Mouse (Mus musculus) E14TG2a.4 (cell line): ENCODE results near the gene Actn2.

Experiments
- H3K27me3 ChIP-seq: 2 replicates; pipeline ENCODE4 v1.6.1; 2014; ENCODE audit warnings: low read length, control low read depth; ENCODE audit not compliant: insufficient read depth
- H3K36me3 ChIP-seq: 2 replicates; pipeline ENCODE4 v1.6.1; 2014; ENCODE audit warnings: low read length, control low read depth; ENCODE audit not compliant: insufficient read depth
- H3K4me1 ChIP-seq: replicated peaks from 2 replicates; pipeline ENCODE4 v1.6.1; 2014; ENCODE audit warnings: low read depth, low read length, control low read depth
- H3K4me3 ChIP-seq: replicated peaks from 2 replicates; pipeline ENCODE4 v1.5.1; 2014; ENCODE audit warnings: mild to moderate bottlenecking, low read length
- H3K9me3 ChIP-seq: 2 replicates; pipeline ENCODE4 v1.6.1; 2014; ENCODE audit warnings: low read length, control low read depth
- CTCF ChIP-seq: conservative IDR thresholded peaks from 2 replicates; pipeline ENCODE4 v1.5.1; 2014; ENCODE audit warnings: low read length
- NANOG ChIP-seq: IDR thresholded peaks from 2 replicates; pipeline ENCODE4 v1.6.1; 2014; ENCODE audit warnings: borderline replicate concordance, low read length, mixed read lengths
- POU5F1 ChIP-seq: IDR thresholded peaks from 2 replicates; pipeline ENCODE4 v1.6.1; 2014; ENCODE audit warnings: low read length, borderline replicate concordance

Actn2 gene

GRCm38 (mm10) chr13:12340183-12340975, at the start of gene Actn2:
TSS of gene Actn2 (minus strand) at chr13:12340760.
- Histone ChIP-seq H3K4me3 (peak within 1 kb of the TSS; percentile 78), H3K27me3 (peaks cover 26% of the 10 kb centered on the region), H3K36me3 (no peaks in the 10 kb centered on the region), H3K4me1 (peaks cover 10% of the 10 kb centered on the region), H3K9me3 (no peaks in the 10 kb centered on the region)
- peak; percentile 31 for TF ChIP-seq CTCF
- no peak for TF ChIP-seq POU5F1
- TF ChIP-seq NANOG, result no peak

- Histone ChIP-seq H3K36me3 (no peaks in the 10 kb centered on the region), H3K9me3 (no peaks in the 10 kb centered on the region), H3K27me3 (no peaks in the 10 kb centered on the region), H3K4me3 (no peak overlapping the region), H3K4me1 (no peaks in the 10 kb centered on the region)
- TF ChIP-seq POU5F1 (no peak), CTCF (peak; percentile 91)
Observed at GRCm38 (mm10) chr13:12386286-12386685, 45.7 kb upstream of the Actn2 start.

- H3K36me3 ChIP-seq, result no peaks in the 10 kb centered on the region
- TF ChIP-seq POU5F1 (no peak), CTCF (no peak), NANOG (no peak)
- no peaks in the 10 kb centered on the region for H3K9me3 ChIP-seq
- no peaks in the 10 kb centered on the region for H3K4me1 ChIP-seq
- no peak overlapping the region for H3K4me3 ChIP-seq
- H3K27me3 ChIP-seq, result no peaks in the 10 kb centered on the region
Observed at GRCm38 (mm10) chr13:12384796-12385195, 44.2 kb upstream of the Actn2 start.

- no peak overlapping the region for H3K4me3 ChIP-seq
- H3K4me1 ChIP-seq, result no peaks in the 10 kb centered on the region
- H3K9me3 ChIP-seq, result no peaks in the 10 kb centered on the region
- TF ChIP-seq NANOG (no peak), CTCF (no peak), POU5F1 (no peak)
- H3K27me3 ChIP-seq, result no peaks in the 10 kb centered on the region
- no peaks in the 10 kb centered on the region for H3K36me3 ChIP-seq
Observed at GRCm38 (mm10) chr13:12376778-12377177, 36.2 kb upstream of the Actn2 start.

- Histone ChIP-seq H3K36me3 (no peaks in the 10 kb centered on the region), H3K4me3 (no peak overlapping the region), H3K4me1 (peaks cover 11% of the 10 kb centered on the region), H3K9me3 (no peaks in the 10 kb centered on the region), H3K27me3 (no peaks in the 10 kb centered on the region)
- TF ChIP-seq POU5F1 (no peak), CTCF (0 out of 2 replicates have a peak, but pooled peaks have one; percentile 12), NANOG (no peak)
Observed at GRCm38 (mm10) chr13:12372755-12373154, 32.2 kb upstream of the Actn2 start.

GRCm38 (mm10) chr13:12369930-12370329, 29.4 kb upstream of the Actn2 start:
- Histone ChIP-seq H3K27me3 (no peaks in the 10 kb centered on the region), H3K4me3 (no peak overlapping the region), H3K4me1 (peaks cover 11% of the 10 kb centered on the region), H3K36me3 (no peaks in the 10 kb centered on the region), H3K9me3 (no peaks in the 10 kb centered on the region)
- no peak for TF ChIP-seq CTCF
- TF ChIP-seq POU5F1, result no peak
- TF ChIP-seq NANOG, result no peak

- H3K4me3 ChIP-seq, result no peak overlapping the region
- H3K36me3 ChIP-seq, result no peaks in the 10 kb centered on the region
- H3K27me3 ChIP-seq, result no peaks in the 10 kb centered on the region
- peaks cover 11% of the 10 kb centered on the region for H3K4me1 ChIP-seq
- no peaks in the 10 kb centered on the region for H3K9me3 ChIP-seq
- TF ChIP-seq POU5F1 (no peak), NANOG (no peak), CTCF (no peak)
Observed at GRCm38 (mm10) chr13:12369041-12369621, 28.6 kb upstream of the Actn2 start.

GRCm38 (mm10) chr13:12361486-12361885, 20.9 kb upstream of the Actn2 start:
- H3K4me1 ChIP-seq, result peaks cover 18% of the 10 kb centered on the region
- H3K9me3 ChIP-seq, result peaks cover 15% of the 10 kb centered on the region; the same call in 1 of the 2 replicates
- no peak for TF ChIP-seq POU5F1
- TF ChIP-seq NANOG, result no peak
- no peak for TF ChIP-seq CTCF
- no peaks in the 10 kb centered on the region for H3K36me3 ChIP-seq
- no peak overlapping the region for H3K4me3 ChIP-seq
- no peaks in the 10 kb centered on the region for H3K27me3 ChIP-seq
